Mouse (Mus musculus) ovary, postnatal 10 days (tissue): ENCODE measurements at regions not wholly inside any gene's neighbourhood (a gene's known extent, or its start where the extent isn't known, plus 50 kb on each side); places are given as distances from the start of the nearest gene placed in this dataset.

Source experiments
- DNase-seq: peaks from one replicate; pipeline ENCODE4 v3.0.0; 2022; ENCODE audit warnings: low spot score

GRCm38 (mm10) chr12:25224644-25225043 lies 127.7 kb upstream of the Id2 start:
- DNase-seq = no peak

- DNase-seq = no peak
Observed at GRCm38 (mm10) chr12:25224201-25224600, 127.3 kb upstream of the Id2 start.

DNA sequence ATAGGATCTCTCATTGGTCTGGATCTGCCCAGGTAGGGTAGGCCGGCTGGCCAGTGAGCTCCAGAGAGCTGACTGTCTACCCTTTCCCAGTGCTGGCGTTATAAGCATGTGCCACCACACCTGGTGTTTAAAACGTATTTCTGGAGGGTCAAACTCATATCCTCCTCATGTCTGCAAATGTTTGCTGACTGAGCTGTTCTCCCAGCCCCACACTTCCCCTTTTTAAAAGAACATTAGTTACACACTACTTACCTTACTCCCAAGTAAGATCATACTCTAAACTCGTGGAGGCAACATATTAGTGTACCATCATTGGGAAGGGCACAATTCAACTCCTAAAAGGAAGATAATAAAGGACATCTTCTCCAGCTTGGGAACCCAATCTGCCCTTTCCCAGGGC lies 126.6 kb upstream of the Id2 start:
- DNase-seq = no peak

DNA sequence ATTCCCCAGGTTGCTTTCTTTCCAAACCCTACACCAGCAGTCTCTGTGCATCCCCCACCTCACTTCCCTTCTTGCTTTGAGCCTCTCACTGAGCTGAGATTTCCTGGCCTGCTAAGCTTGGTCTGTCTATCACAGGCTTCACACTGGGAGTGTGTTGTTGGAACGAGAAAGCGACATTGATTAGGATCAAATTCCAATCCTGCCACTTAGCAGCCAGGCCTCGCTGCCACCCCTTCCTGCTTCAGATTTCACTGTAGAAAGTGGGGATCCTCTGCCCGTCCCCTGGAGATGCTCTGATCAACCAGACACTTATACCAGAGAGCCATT lies 123.8 kb upstream of the Id2 start:
- no peak for DNase-seq

DNA sequence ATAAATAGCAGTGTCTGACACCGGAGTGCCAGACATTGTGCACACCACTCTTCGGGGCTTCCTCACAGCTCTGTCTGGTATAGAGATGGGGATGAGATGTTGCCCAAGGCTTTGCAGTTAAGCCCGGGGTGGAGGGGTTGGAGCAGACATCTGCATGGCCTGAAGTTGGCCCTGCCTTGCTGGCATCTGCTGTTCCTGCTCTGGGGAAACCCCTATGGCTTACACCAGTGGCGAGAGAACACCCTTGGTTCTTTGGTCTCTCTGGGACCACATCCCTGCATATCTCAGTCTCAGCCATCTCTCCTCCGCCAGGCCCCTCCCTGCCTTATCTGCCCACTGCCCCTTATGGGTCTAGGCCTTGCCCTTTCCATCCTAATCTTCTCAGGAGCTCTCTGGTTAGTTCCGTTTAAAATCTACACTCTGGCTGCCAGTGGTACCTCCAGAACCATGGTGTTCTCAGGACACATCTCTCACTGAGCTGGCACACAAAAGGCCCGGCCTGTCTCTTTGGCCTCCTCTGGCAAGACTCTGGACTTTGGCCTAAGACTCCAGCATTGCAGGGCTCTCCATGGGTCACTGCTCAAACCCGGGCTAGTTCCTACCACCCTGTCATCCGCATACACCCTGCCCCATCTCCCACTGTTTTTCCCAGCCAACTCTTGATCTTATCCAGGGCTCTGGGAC lies 123.3 kb upstream of the Id2 start:
- no peak for DNase-seq

- DNase-seq = no peak
Observed at GRCm38 (mm10) chr12:25219546-25219945, 122.6 kb upstream of the Id2 start.

- no peak for DNase-seq
Observed at GRCm38 (mm10) chr12:25216792-25217516, 120.0 kb upstream of the Id2 start.

GRCm38 (mm10) chr12:25215266-25215665 lies 118.3 kb upstream of the Id2 start:
- no peak for DNase-seq

- no peak for DNase-seq
Observed at GRCm38 (mm10) chr12:25213782-25214478, 117.0 kb upstream of the Id2 start.

DNA sequence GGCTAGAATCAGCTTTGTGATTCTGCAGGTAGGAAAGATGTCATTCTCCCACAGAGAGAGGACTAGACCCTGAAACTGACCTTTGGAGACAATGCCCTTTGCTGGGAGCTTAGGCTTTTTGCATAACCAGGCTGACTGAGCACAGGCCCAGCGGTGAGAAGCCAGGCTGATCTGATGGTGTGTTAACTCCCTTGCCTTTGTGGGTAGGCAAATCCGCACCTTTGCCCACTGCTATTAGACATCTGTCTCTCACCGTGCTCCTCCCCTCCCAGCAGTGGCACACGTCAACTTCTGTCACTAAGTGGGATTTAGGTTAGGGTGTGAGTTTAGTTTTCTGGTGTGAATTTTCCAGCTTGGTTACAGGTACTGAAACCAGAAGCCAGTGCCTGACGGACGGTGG lies 114.4 kb upstream of the Id2 start:
- no peak for DNase-seq

DNA sequence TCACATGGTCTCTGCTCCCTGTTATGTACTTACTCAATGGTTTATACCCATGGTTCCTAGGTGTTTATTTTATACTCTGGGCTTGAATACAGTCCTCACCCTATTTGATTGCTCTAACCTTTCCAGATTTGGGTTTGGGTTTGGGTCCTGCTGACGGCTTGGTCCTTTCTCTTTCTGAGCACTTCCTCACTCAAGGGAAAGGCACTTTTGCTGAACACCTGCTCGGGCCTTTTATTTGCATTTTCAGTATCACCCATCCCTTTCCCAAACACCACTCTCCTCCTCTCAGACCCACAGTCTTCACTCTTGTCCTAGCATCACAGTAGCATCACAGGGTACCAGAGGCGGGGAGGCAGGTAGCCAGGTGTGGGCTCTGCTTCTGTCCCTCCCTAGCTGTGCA lies 113.7 kb upstream of the Id2 start:
- no peak for DNase-seq

DNA sequence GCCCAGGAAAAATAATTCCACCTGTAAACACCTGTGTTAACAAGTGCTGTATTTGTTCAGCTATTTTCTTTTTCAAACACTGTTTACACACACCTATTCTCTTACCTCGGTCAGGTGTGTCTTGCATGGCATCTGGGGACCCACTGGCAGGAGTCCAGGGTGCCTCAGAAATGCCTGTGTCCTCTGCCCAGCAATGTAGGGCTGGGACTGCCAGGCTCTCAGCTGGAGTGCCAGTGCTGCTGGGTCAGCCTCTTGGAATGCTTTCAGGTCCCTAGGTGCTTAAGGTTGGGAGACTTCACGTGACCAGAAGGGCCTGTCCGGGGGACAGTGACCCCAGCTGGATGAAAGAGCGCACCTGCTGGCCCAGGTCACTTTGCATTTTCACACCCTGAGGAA lies 112.4 kb upstream of the Id2 start:
- no peak for DNase-seq

DNA sequence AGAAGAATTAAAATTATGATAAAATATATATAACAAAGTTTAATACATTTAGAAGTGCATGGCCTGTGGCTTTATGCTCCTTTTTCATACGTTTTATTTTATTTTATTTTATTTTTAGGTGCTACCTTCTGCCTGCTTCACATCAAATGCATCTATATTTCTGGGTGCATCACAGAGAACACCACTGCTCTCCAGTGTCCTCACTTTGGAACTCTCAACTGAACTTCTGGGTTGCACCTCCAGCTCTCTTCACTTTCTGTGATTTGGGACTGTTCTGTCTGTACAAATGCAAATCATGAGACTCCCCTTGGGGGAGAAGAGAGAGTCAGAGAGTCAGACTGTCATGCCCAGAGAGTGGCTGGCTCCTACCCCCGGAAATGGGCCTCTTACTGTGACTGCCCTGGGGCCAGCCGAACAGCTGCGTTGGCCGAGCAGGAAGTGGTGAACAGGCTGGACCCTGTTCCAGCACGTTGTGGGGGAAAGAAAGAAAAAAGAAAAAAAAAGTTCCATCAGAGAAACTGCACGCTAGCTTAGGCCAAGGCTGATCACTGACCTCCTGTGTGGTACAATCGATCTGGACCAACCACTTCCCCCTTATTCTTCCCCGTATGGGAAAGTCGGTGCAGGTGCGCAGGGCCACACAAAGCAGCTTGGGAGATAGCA lies 111.9 kb upstream of the Id2 start:
- no peak for DNase-seq

- no peak for DNase-seq
Observed at GRCm38 (mm10) chr12:25203371-25204067, 106.6 kb upstream of the Id2 start.

DNA sequence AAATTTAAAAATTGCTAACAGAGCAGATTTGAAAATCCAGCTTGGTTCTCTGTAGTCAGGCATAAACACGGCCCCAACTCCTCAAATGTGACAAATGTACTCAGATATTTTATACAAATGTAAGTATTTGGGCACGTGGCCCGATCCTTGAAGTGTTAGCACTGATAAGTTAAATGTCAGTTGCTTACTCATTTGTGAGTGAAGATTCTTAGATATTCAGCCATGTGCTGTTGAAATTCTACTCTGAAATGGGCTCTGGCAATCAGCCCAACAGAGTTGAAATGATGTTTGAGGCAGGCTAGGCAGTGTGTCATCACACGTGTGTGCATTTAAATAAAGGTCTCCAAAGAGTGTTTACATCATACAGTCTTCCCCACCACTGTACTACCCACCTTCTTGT lies 103.2 kb upstream of the Id2 start:
- no peak for DNase-seq

- no peak for DNase-seq
Observed at GRCm38 (mm10) chr12:25197757-25198156, 100.8 kb upstream of the Id2 start.

GRCm38 (mm10) chr12:25196022-25196421 lies 99.1 kb upstream of the Id2 start:
- DNase-seq = no peak

- DNase-seq = no peak
Observed at GRCm38 (mm10) chr12:25192216-25192615, 95.3 kb upstream of the Id2 start.

- DNase-seq = no peak
Observed at GRCm38 (mm10) chr12:25190360-25190759, 93.4 kb upstream of the Id2 start.

DNA sequence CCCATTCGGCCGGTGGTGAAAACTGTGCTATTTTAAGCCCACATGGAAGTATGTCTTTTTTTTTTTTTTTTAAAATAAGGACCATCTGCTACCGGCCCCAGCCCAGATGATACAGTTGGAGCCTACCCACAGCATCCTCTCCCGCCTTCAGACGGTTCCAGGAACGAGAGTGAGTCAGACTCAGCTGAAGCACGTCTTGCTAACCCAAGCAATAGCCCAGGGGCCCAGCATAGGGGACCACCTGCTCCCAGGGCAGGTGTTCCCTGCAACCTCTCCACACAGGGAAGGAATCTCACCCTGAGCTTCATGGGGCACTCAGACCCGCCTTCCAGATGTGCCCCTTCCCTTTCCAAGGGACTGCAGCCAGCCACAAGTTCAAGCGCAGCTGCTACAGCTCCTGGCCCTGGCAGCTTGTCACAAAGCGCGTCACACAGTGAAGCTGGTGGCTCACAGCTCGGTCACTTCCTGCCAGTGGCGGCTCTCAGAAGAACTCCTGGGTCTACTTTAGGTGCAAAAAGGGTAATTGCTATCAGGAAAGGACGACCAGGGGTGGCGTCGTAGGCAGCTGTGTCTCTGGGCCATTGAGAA lies 92.3 kb upstream of the Id2 start:
- no peak for DNase-seq

GRCm38 (mm10) chr12:25188556-25188955 lies 91.6 kb upstream of the Id2 start:
- no peak for DNase-seq

DNA sequence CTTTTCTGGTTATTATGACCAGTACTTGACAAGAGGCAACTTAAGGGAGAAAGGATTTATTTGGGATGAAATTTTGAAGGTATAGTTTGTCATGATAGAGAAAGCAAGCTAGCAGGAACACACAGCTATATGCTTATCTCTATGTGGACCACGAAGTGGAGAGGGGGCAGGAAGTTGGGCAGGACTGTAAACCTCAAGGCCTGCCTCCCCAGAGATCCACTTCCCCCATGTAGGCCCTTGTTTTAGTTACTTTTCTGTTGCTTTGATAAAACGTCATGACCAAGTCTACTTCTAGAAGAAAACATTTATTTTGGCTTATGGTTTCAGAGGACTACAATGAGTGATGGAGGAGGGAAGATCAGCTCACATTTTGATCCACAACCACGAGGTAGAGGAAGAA lies 90.3 kb upstream of the Id2 start:
- DNase-seq = no peak
